Mouse (Mus musculus) stomach, embryonic 16.5 days (tissue): Measurements from ENCODE around the gene Ern1. TPM values are rescaled to one million over a fixed set of nuclear protein-coding genes. Genes with fewer than 3 reads are reported as not detected.
"Not testable (repeated sequence)": the region's sequence is repeated elsewhere in the genome, so short reads cannot be mapped to it uniquely, and the experiment has no call there.

Source experiments
- ATAC-seq: fragments of 200-750 bp; cut with Nextera tagmentation; 2 replicates; pipeline ENCODE4 v1.8.0; 2017; ENCODE audit warnings: moderate number of reproducible peaks, moderate TSS enrichment; ENCODE audit not compliant: insufficient read depth, low FRiP score
- H3K27ac ChIP-seq: fragments of 300-500 bp; sonication (generic); 2 replicates; pipeline ENCODE4 v1.5.1; 2014; ENCODE audit warnings: low read length
- H3K27me3 ChIP-seq: fragments of 300-500 bp; sonication (generic); 2 replicates; pipeline ENCODE4 v1.6.1; 2014; ENCODE audit warnings: low read length, control low read depth, mixed read lengths; ENCODE audit not compliant: control insufficient read depth, insufficient read depth
- H3K36me3 ChIP-seq: fragments of 300-500 bp; sonication (generic); 2 replicates; pipeline ENCODE4 v1.6.1; 2014; ENCODE audit warnings: low read length; ENCODE audit not compliant: control insufficient read depth, insufficient read depth
- H3K4me1 ChIP-seq: fragments of 300-500 bp; sonication (generic); 2 replicates; pipeline ENCODE4 v1.6.1; 2014; ENCODE audit warnings: low read length, control low read depth, mixed read lengths; ENCODE audit not compliant: control insufficient read depth, insufficient read depth
- H3K4me2 ChIP-seq: fragments of 300-500 bp; sonication (generic); 2 replicates; pipeline ENCODE4 v1.6.1; 2014; ENCODE audit warnings: low read depth, low read length, mixed read lengths
- H3K4me3 ChIP-seq: fragments of 300-500 bp; sonication (generic); replicated peaks from 2 replicates; pipeline ENCODE4 v1.5.1; 2014; ENCODE audit warnings: mild to moderate bottlenecking, low read length
- H3K9ac ChIP-seq: fragments of 300-500 bp; sonication (generic); 2 replicates; pipeline ENCODE4 v1.6.1; 2014; ENCODE audit warnings: low read length
- H3K9me3 ChIP-seq: fragments of 300-500 bp; sonication (generic); replicated peaks from 2 replicates; pipeline ENCODE4 v1.6.1; 2016; ENCODE audit warnings: low read length, control low read depth; ENCODE audit not compliant: control insufficient read depth
- WGBS: fragments of 180-500 bp; shearing (Covaris S2); extraction: QIAGEN DNeasy Blood & Tissue Kit; methylation state at CpG from one replicate; pipeline ENCODE4 v1.1.7; 2014; 5-methylcytosine and 5-hydroxymethylcytosine counted together
- polyA plus RNA-seq: library from polyadenylated mRNA; unstranded; fragments of >200 nt; fragmentation: Nextera tagmentation; extraction: Ambion mirVana; gene quantifications from 2 replicates; pipeline ENCODE4 v1.2.1, GENCODE M21; 2015

Ern1 gene
- polyA plus RNA-seq, 1 experiment from 2014 or later, result 9.4 TPM

DNA sequence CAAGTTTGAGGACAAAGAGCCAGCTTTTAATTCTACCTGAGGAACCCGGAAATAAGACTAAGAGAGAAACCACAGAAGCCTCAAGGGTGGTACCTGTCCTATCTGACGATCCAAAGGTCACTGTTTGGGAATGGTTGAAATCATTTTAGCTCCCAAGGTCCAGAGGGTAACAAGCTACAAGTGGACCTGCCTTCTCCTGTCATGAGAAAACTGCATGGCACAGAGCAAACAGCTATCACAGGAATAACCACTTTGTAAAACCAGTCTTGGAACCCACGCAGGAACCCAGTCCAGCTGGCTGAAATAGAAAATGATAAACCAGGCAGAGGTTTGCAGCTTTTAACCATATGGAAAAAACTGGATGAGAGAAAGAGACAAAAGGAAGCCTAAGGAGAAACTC, 25.3 kb downstream of the Ern1 start:
- H3K27ac ChIP-seq, result no peak overlapping the region
- no peak overlapping the region for H3K9ac ChIP-seq
- no peaks in the 10 kb centered on the region for H3K27me3 ChIP-seq
- H3K4me1 ChIP-seq, result no peaks in the 10 kb centered on the region
- no peaks in the 10 kb centered on the region for H3K36me3 ChIP-seq
- no peak for ATAC-seq
- 58% methylated on average over 3 of the region's 3 CpGs for WGBS
- H3K4me2 ChIP-seq, result no peak overlapping the region
- H3K9me3 ChIP-seq, result no peaks in the 10 kb centered on the region
- H3K4me3 ChIP-seq, result no peak overlapping the region

GRCm38 (mm10) chr11:106461145-106461932, 26.3 kb downstream of the Ern1 start:
- ATAC-seq, result no peak
- Histone ChIP-seq H3K36me3 (no peaks in the 10 kb centered on the region), H3K27ac (no peak overlapping the region), H3K9me3 (no peaks in the 10 kb centered on the region), H3K4me2 (no peak overlapping the region), H3K4me1 (no peaks in the 10 kb centered on the region), H3K27me3 (no peaks in the 10 kb centered on the region), H3K4me3 (no peak overlapping the region), H3K9ac (no peak overlapping the region)
- WGBS, result 75% methylated on average over 5 of the region's 5 CpGs

- H3K9me3 ChIP-seq, result no peaks in the 10 kb centered on the region
- H3K27me3 ChIP-seq, result no peaks in the 10 kb centered on the region
- H3K36me3 ChIP-seq, result no peaks in the 10 kb centered on the region
- no peak overlapping the region for H3K4me2 ChIP-seq
- no peak for ATAC-seq
- WGBS, result 91% methylated on average over 1 of the region's 1 CpGs
- H3K4me1 ChIP-seq, result no peaks in the 10 kb centered on the region
- no peak overlapping the region for H3K9ac ChIP-seq
- no peak overlapping the region for H3K27ac ChIP-seq
- no peak overlapping the region for H3K4me3 ChIP-seq
Measured at GRCm38 (mm10) chr11:106460671-106461070, 27.0 kb downstream of the Ern1 start.

DNA sequence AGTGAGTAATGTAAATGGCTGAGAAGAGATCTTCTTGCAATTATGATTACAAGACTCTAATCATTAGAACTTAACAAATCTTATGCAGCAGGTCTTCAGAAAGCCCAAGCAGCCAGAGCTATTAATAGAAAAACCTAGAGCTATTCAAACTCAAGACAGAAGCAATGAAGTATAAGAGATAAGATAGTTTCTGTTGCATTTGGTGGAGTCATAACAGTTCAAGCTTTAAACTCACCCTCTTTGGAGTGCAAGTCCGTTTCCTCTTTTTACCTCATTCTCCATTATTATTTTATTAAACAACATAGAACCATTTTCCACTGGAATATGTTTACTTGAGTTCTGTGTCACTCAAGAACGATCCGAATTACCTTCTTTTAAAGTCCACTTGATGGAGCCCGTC, 29.1 kb downstream of the Ern1 start:
- WGBS, result 87% methylated on average over 4 of the region's 4 CpGs
- no peak overlapping the region for H3K4me2 ChIP-seq
- no peak overlapping the region for H3K9ac ChIP-seq
- H3K4me1 ChIP-seq, result no peaks in the 10 kb centered on the region
- H3K4me3 ChIP-seq, result no peak overlapping the region
- no peaks in the 10 kb centered on the region for H3K9me3 ChIP-seq
- no peak for ATAC-seq
- H3K27me3 ChIP-seq, result no peaks in the 10 kb centered on the region
- no peaks in the 10 kb centered on the region for H3K36me3 ChIP-seq
- H3K27ac ChIP-seq, result no peak overlapping the region

DNA sequence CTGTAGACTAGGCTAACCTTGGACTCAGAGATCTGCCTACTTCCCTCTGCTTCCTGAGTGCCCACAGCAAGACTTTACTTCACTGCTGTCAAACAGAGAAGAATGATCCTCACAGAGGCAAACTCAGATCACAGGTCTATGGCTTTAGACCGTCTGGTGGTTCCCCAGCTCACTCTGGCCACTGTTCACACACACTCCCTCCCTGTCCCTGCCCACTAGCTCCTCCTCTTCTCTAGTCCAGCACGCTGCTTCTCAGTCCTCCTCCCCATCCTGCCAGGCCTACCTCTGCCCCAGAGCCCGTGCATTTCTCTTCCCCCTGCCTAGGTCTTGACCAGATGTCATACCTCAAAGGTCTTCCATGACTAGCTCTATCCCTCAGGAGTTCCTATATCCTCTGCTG, 44.0 kb downstream of the Ern1 start:
- ATAC-seq, result no peak
- whole genome bisulfite sequencing, result 27% methylated on average over 3 of the region's 3 CpGs
- no peaks in the 10 kb centered on the region for H3K27me3 ChIP-seq
- no peak overlapping the region for H3K4me2 ChIP-seq
- no peak overlapping the region for H3K4me3 ChIP-seq
- H3K4me1 ChIP-seq, result 0 out of 2 replicates have a peak, but pooled peaks cover 3% of the 10 kb centered on the region
- no peaks in the 10 kb centered on the region for H3K36me3 ChIP-seq
- no peak overlapping the region for H3K9ac ChIP-seq
- no peak overlapping the region for H3K27ac ChIP-seq
- H3K9me3 ChIP-seq, result no peaks in the 10 kb centered on the region

DNA sequence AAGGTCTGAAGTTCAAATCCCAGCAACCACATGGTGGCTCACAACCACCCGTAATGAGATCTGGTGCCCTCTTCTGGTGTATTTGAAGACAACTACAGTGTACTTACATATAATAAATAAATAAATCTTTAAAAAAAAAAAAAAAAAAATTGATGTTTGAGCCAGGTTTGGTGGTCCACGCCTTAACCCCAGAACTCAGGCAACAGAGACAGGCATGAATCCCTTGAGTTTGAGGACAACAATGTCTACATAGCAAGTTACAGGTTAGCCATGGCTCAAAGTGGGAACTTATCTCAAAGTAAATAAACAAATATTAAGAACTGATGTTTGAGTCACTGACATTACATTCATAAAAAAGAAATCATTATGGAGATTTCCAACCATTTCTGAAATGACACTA, 45.1 kb downstream of the Ern1 start:
- 68% methylated on average over 2 of the region's 2 CpGs for WGBS
- ATAC-seq, H3K4me1 ChIP-seq: not testable (repeated sequence)

DNA sequence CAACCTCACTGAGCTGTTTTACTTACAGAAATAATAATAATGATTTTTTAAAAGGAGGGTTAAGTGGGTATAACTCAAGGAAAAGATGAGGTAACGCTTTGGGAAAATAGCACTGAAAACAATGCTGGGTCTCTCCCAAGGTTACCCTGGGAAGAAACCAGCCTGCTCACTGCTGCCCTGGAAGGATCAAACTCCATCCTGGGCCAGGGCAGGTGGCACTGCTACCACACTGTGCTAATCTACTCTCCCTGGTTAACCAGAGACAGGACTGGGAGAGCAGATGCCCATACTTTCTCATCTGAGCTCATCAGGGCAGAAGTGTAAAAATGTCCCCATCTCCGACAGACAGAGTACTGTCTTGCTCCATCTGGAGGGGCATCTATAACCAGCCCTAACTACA, 47.3 kb downstream of the Ern1 start:
- H3K4me1 ChIP-seq, result 0 out of 2 replicates have a peak, but pooled peaks cover 3% of the 10 kb centered on the region
- H3K27ac ChIP-seq, result no peak overlapping the region
- 81% methylated on average over 2 of the region's 2 CpGs for WGBS
- no peak overlapping the region for H3K4me3 ChIP-seq
- no peak overlapping the region for H3K4me2 ChIP-seq
- H3K36me3 ChIP-seq, result no peaks in the 10 kb centered on the region
- no peaks in the 10 kb centered on the region for H3K27me3 ChIP-seq
- ATAC-seq, result no peak; the same call in 1 of the 2 replicates
- H3K9ac ChIP-seq, result no peak overlapping the region
- no peaks in the 10 kb centered on the region for H3K9me3 ChIP-seq

More for the DNA sequence above, 45.1 kb downstream of the Ern1 start:
- not testable (repeated sequence) for H3K9me3 ChIP-seq, H3K4me2 ChIP-seq, H3K9ac ChIP-seq, H3K27me3 ChIP-seq, H3K27ac ChIP-seq, H3K36me3 ChIP-seq, H3K4me3 ChIP-seq

DNA sequence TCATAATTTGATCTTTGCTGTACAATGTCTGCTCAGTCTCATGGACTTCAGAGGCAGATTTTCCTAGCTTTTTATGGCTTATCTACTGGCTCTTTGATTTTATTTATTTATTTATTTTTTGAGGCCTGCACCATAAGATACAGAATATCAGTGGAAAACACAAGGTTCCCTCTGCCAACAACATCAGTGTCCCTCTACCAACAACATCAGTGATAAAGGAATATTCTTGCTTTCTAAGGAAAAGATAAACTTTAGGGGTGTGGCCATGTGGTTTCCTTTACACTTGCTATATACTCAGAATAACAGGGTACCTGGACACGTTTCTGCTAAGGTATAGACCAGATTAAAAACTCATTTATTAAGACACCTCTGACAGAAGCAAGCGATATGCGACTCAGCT, 48.3 kb downstream of the Ern1 start:
- Histone ChIP-seq H3K27ac (no peak overlapping the region), H3K27me3 (no peaks in the 10 kb centered on the region), H3K9me3 (no peaks in the 10 kb centered on the region), H3K4me1 (0 out of 2 replicates have a peak, but pooled peaks cover 3% of the 10 kb centered on the region), H3K4me2 (no peak overlapping the region), H3K9ac (no peak overlapping the region), H3K4me3 (no peak overlapping the region), H3K36me3 (no peaks in the 10 kb centered on the region)
- no peak for ATAC-seq
- WGBS, result 46% methylated on average over 3 of the region's 3 CpGs

DNA sequence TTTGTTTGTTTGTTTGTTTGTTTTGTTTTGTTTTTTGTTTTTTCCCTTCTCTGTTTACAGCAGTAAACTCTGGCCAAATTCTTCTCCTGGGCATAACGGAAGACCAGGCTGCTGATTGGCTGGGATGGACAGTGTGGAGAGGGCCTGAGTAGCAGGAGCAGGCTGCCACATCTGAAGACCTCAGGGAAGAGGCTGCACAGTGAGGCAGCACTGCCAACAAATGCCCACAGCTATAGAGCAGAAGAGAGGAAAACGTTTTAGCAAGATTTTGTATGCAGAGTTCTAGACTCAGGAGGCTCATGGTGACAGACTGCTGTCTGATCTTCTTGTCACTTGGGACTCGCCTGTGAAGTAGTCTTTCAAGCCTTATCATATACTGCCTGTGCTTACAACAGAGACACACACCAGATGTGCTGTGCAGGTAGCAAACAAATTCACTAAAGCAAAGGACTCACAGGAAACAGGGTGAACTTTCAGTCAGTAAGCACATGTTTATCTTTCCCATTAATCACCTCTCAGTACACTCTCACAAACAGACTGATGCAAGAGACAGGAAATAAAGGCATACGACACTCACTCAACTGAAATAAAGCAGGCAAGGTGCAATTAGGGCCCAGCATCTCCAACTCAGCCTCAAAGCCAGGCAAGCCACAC, 49.0 kb downstream of the Ern1 start:
- WGBS, result 44% methylated on average over 4 of the region's 4 CpGs

More for the DNA sequence above, 49.0 kb downstream of the Ern1 start:
- H3K4me1 ChIP-seq, result 0 out of 2 replicates have a peak, but pooled peaks cover 3% of the 10 kb centered on the region
- no peak overlapping the region for H3K4me2 ChIP-seq
- no peak overlapping the region for H3K4me3 ChIP-seq
- H3K9ac ChIP-seq, result no peak overlapping the region
- no peaks in the 10 kb centered on the region for H3K27me3 ChIP-seq
- no peaks in the 10 kb centered on the region for H3K36me3 ChIP-seq
- peak overlapping the region; percentile 24; the same call in 1 of the 2 replicates for H3K27ac ChIP-seq
- no peak for ATAC-seq
- no peaks in the 10 kb centered on the region for H3K9me3 ChIP-seq
